Mouse (Mus musculus) liver, embryonic 12.5 days (tissue): ENCODE results near the gene Adam15. TPM values are rescaled to one million over a fixed set of nuclear protein-coding genes. Genes with fewer than 3 reads are reported as not detected.
A peak's percentile ranks its signal among the peaks of the same experiment; 100 is the strongest.

Experiments used
- ATAC-seq: fragments of 200-750 bp; cut with Nextera tagmentation; 2 replicates; pipeline ENCODE4 v1.8.0; 2017; ENCODE audit warnings: moderate number of reproducible peaks, mild to moderate bottlenecking, moderate library complexity
- H3K27ac ChIP-seq: fragments of 300-500 bp; sonication (generic); 2 replicates; pipeline ENCODE4 v1.5.1; 2016; ENCODE audit warnings: mild to moderate bottlenecking
- H3K27me3 ChIP-seq: fragments of 300-500 bp; sonication (generic); replicated peaks from 2 replicates; pipeline ENCODE4 v1.6.1; 2016; ENCODE audit warnings: mild to moderate bottlenecking, moderate library complexity
- H3K36me3 ChIP-seq: fragments of 300-500 bp; sonication (generic); 2 replicates; pipeline ENCODE4 v1.6.1; 2016; ENCODE audit warnings: mild to moderate bottlenecking, moderate library complexity
- H3K4me1 ChIP-seq: fragments of 300-500 bp; sonication (generic); 2 replicates; pipeline ENCODE4 v1.6.1; 2016
- H3K4me2 ChIP-seq: fragments of 300-500 bp; sonication (generic); 2 replicates; pipeline ENCODE4 v1.6.1; 2016; ENCODE audit warnings: mild to moderate bottlenecking, moderate library complexity
- H3K4me3 ChIP-seq: fragments of 300-500 bp; sonication (generic); 2 replicates; pipeline ENCODE4 v1.5.1; 2016; ENCODE audit warnings: mild to moderate bottlenecking, moderate library complexity
- H3K9ac ChIP-seq: fragments of 300-500 bp; sonication (generic); 2 replicates; pipeline ENCODE4 v1.6.1; 2016; ENCODE audit warnings: mild to moderate bottlenecking, moderate library complexity
- H3K9me3 ChIP-seq: fragments of 300-500 bp; sonication (generic); replicated peaks from 2 replicates; pipeline ENCODE4 v1.6.1; 2016; ENCODE audit warnings: mild to moderate bottlenecking, moderate library complexity
- WGBS: fragments of 180-500 bp; shearing (Covaris S2); methylation state at CpG from one replicate; pipeline ENCODE4 v1.1.7; 2016; ENCODE audit not compliant: insufficient replicate concordance; 5-methylcytosine and 5-hydroxymethylcytosine counted together
- polyA plus RNA-seq: library from polyadenylated mRNA; unstranded; fragments of >200 nt; fragmentation: Nextera tagmentation; extraction: Ambion mirVana; gene quantifications from 2 replicates; pipeline ENCODE4 v1.2.1, GENCODE M21; 2016

The Adam15 gene
- polyA plus RNA-seq, 1 experiment from 2014 or later = 14.5 TPM

DNA sequence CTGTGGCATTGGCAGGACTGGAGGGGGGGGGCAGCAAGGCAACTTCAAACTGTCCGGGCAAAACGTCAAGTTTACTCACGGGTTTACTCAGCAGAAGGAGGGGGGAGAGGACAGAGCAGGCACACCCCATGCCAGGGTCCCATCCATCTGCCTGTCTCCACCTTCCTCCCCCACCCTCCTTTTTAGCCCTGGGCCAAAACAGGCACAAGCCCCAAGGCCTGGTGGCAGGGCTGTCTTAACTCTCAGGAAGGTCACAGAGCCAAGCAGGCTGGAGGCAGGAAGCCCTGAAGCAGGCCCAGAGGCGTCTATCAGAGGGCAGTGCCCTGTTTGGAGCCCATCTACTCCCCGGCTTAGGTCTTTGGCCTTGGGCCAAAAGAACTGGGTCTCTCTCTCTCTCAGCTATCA is 40.3 kb upstream of the Adam15 start:
- ATAC-seq = no peak
- H3K9me3 ChIP-seq = no peaks in the 10 kb centered on the region
- peak overlapping the region; percentile 98; the same call in 1 of the 2 replicates for H3K4me2 ChIP-seq
- peaks cover 91% of the 10 kb centered on the region for H3K4me1 ChIP-seq
- H3K27me3 ChIP-seq = peaks cover 37% of the 10 kb centered on the region
- no peak overlapping the region for H3K9ac ChIP-seq
- H3K4me3 ChIP-seq = no peak overlapping the region
- peak overlapping the region; percentile 70; the same call in 1 of the 2 replicates for H3K27ac ChIP-seq
- no peaks in the 10 kb centered on the region for H3K36me3 ChIP-seq
- WGBS = 61% methylated on average over 5 of the region's 5 CpGs

DNA sequence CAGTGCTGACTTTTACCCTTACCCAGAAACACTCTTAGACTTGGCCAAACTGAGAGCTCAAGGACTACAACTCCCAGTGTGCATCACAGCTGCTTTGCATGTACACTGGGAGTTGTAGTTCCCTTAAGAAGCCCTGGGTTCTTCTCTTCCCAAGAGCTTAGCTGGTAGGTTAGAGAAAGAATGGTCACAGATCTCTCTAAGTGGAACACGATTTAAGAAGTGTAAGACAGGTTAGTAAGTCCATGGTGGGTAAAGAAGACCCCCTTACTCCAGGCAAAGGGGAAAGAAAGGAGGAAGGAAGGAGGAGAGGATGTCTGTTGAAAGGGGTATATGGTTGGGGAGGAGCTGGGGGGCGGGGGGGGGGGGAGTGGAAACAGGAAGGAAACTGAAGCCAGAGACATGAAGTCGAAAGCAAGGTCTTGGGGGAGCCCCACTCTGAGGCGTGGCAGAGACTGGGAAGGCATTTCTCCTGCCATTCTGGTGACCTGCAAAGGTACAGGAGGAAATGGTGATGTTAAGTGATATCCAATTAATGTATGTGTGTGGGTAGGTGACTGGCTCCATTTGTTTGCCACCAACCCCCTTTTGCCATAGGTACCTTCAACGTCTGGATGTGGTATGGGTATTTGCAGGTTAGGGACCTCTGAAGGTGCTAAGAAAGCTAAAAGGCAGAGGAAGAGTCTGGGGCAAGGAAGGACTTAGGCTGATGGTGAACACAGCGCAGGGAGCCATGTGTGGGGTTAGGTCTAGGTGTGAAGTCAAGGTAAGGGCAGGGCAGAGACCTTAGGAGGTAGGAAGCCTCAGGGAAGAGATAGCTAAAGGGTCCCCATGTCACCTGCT is 39.3 kb upstream of the Adam15 start:
- Histone ChIP-seq H3K27ac (peak overlapping the region; percentile 41; the same call in 1 of the 2 replicates), H3K9ac (no peak overlapping the region), H3K9me3 (no peaks in the 10 kb centered on the region), H3K27me3 (peaks cover 37% of the 10 kb centered on the region), H3K4me3 (no peak overlapping the region), H3K4me1 (peaks cover 86% of the 10 kb centered on the region), H3K36me3 (no peaks in the 10 kb centered on the region), H3K4me2 (peak overlapping the region; percentile 17; the same call in 1 of the 2 replicates)
- ATAC-seq = no peak
- WGBS = 29% methylated on average over 6 of the region's 6 CpGs

DNA sequence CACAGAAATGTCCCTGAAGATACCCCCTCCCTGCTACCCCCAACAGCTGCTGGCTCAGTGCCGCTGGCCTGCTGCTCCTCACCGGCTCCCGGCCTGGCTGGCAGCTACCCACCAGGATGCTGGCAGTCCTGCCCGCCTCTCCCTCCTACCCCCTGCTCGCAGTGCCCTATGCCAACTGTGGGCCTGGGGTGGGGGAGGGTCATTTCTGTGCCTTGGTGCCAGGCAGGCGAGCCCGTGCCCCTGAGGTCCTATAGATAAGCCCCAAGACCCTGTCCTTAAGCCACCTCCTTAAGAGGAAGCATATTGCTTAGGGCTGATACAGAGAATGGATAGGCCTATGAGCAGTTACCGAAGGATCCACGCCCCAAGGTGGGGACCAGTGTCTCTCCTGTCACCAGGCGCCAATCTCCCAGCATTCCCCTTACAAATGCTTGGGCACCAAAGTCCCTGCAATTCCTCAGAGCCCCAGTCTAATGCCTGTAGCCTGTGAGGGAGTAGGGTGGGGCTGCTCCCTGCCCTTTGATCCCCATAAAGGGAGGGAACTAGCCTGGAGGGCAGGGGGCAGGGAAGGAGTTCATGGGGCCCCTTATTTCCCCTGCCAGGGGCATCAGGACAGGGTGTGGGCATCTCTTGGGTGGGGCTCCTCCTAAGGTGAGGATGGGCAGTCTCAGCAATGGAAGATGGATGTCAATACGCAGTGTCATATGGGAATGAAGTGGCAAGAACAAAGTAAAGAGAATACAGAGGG is 38.5 kb upstream of the Adam15 start:
- 45% methylated on average over 11 of the region's 11 CpGs for WGBS
- H3K4me1 ChIP-seq = peaks cover 80% of the 10 kb centered on the region
- H3K9ac ChIP-seq = no peak overlapping the region
- H3K27ac ChIP-seq = peak overlapping the region; percentile 49; the same call in 1 of the 2 replicates
- H3K36me3 ChIP-seq = no peaks in the 10 kb centered on the region
- 0 out of 2 replicates have a peak overlapping the region, but pooled peaks have one; percentile 6 for H3K4me3 ChIP-seq
- peak overlapping the region; percentile 32 for H3K4me2 ChIP-seq
- H3K27me3 ChIP-seq = peaks cover 37% of the 10 kb centered on the region
- no peak for ATAC-seq
- no peaks in the 10 kb centered on the region for H3K9me3 ChIP-seq

DNA sequence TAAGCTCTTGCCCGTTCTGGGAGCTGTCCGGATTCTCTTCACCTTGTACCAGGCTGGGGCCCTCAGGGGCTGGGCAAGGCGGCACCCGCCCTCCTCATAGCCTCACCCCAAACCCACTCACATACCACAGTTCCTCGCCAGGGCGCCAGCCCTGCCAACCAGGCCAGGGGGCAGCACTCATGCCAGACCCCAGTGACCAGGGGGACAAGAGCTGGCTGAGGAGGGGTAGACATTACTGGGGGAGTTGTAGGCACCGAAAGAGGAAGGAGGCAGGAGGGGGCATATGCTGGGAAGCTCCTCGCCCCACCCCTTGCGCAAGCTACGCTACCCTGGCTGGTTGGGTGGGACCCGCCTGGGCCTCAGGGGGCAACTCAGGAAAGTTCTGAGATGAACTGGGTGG is 37.8 kb upstream of the Adam15 start:
- peak overlapping the region; percentile 32 for H3K4me2 ChIP-seq
- no peak overlapping the region for H3K27ac ChIP-seq
- H3K9me3 ChIP-seq = no peaks in the 10 kb centered on the region
- no peak for ATAC-seq
- peaks cover 32% of the 10 kb centered on the region for H3K27me3 ChIP-seq
- peaks cover 73% of the 10 kb centered on the region for H3K4me1 ChIP-seq
- no peak overlapping the region for H3K4me3 ChIP-seq
- H3K36me3 ChIP-seq = no peaks in the 10 kb centered on the region
- WGBS = 67% methylated on average over 11 of the region's 11 CpGs
- H3K9ac ChIP-seq = no peak overlapping the region

DNA sequence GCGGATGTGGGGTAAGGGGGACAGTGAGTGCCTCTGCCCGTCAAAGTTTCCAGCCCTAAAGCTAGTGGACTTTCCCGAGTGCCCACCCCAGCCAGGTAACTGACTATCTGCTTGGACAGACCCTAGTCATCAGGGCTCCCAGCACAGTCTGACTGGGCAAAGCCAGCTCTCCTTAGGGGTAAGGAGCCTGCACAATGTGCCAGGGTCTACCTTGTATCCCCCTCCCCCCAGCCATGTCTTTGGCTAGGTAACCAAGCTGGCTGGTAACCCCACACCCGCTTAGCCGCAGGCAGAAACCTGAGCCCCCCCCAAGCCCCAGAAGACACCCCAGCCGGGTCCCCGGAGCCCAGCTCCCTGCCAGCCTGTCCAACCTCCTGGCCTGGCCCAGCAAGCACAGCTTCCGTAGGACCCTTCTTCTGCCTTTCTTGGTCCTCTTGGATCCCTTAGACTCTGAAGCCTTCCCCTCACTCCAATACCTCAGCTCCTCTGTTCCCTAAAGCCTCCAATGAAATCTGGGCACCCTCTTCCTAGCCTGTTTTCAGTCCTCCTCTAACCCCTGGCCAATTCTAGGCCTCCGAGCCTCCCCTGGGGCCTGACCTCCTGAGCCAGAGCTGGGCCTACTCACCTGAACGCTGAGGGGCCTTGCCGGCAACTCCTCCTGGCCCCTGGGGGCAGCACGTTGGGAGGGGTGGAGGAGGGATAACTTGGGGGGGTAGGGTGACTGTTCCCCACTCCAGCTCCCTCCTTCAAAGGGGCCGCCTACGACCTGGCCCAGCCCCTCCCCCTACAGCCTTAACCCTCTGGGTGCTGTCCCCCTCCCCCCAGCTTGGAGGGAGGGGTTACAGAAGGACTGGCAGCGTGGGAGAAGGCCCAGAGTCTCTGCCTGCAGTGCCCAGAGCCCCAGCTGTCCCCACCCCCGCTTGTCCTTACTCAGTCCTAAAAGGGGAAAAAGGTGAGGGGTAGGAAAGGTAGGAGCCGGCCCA is 36.9 kb upstream of the Adam15 start:
- H3K27me3 ChIP-seq = peaks cover 23% of the 10 kb centered on the region
- no peak for ATAC-seq
- H3K27ac ChIP-seq = no peak overlapping the region
- peak overlapping the region; percentile 32 for H3K4me2 ChIP-seq
- H3K9me3 ChIP-seq = no peaks in the 10 kb centered on the region
- H3K9ac ChIP-seq = no peak overlapping the region
- H3K4me1 ChIP-seq = peaks cover 64% of the 10 kb centered on the region
- H3K36me3 ChIP-seq = no peaks in the 10 kb centered on the region
- WGBS = 57% methylated on average over 17 of the region's 17 CpGs
- H3K4me3 ChIP-seq = 0 out of 2 replicates have a peak overlapping the region, but pooled peaks have one; percentile 5

DNA sequence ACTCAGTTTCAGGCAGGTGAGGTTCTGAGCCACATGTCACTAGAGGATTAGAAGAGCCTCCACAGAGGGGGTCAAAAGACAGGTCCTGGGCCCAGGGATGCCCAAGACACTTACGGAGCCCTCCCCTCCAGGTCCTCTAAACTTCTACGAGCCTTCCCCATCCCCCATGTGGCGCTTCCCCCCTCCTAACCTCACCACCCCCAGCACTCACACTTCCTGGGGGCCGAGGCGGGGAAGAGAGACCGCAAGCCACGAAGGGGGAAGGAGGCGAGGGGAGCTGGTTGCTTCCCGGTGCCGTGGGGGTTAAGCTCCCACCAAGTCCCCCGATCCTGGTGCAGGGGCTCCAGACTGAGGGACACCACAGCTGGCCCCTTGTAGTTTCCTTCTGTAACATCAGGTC is 35.7 kb upstream of the Adam15 start:
- H3K36me3 ChIP-seq = peaks cover 9% of the 10 kb centered on the region
- peak overlapping the region; percentile 19; the same call in 1 of the 2 replicates for H3K4me2 ChIP-seq
- H3K9me3 ChIP-seq = no peaks in the 10 kb centered on the region
- peaks cover 51% of the 10 kb centered on the region for H3K4me1 ChIP-seq
- H3K27ac ChIP-seq = no peak overlapping the region
- H3K9ac ChIP-seq = no peak overlapping the region; the same call in 1 of the 2 replicates
- no peak overlapping the region for H3K4me3 ChIP-seq
- WGBS = 24% methylated on average over 9 of the region's 11 CpGs
- H3K27me3 ChIP-seq = peaks cover 10% of the 10 kb centered on the region
- ATAC-seq = no peak

DNA sequence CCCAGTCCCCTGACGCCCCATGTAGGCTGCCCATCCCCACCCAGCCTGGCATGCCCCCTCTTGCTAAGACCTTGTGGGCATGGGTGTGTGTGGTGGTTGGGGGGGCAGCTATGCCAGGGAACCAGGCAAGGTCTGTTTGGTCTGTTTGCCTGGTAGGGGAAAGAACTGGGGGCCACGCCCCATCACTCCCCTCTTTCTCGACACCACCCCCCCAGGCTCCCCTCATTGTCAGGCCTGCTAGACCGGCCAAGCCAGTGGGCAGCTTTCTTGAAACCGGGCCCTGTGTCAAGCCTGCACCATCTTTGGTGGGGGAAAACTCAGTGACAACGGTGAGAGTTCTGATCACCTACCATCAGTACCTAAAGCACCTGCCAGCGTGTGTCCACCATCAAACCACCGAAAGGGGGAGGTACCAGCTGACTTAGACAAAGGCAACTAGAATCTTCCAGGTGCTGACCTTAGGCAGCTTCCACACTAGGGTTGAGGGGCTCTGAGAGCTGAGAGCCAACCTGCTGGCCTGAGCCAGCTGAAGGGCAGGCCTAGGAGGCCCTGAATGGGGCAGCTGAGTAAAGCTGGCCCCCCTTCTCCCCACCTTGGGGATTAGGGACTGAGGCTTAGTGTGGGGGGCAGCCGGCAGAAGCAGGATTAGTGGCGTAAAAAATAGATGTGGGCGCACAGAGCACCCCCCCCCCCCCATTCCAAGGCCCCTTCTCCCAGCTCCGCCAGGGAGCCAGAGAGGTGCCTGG is 34.7 kb upstream of the Adam15 start:
- 66% methylated on average over 12 of the region's 12 CpGs for WGBS
- H3K4me3 ChIP-seq = no peak overlapping the region
- H3K36me3 ChIP-seq = peaks cover 18% of the 10 kb centered on the region
- no peak for ATAC-seq
- no peak overlapping the region for H3K9ac ChIP-seq
- H3K4me2 ChIP-seq = no peak overlapping the region
- no peaks in the 10 kb centered on the region for H3K9me3 ChIP-seq
- peaks cover 43% of the 10 kb centered on the region for H3K4me1 ChIP-seq
- no peak overlapping the region for H3K27ac ChIP-seq
- peaks cover 6% of the 10 kb centered on the region; the same call in 1 of the 2 replicates for H3K27me3 ChIP-seq

DNA sequence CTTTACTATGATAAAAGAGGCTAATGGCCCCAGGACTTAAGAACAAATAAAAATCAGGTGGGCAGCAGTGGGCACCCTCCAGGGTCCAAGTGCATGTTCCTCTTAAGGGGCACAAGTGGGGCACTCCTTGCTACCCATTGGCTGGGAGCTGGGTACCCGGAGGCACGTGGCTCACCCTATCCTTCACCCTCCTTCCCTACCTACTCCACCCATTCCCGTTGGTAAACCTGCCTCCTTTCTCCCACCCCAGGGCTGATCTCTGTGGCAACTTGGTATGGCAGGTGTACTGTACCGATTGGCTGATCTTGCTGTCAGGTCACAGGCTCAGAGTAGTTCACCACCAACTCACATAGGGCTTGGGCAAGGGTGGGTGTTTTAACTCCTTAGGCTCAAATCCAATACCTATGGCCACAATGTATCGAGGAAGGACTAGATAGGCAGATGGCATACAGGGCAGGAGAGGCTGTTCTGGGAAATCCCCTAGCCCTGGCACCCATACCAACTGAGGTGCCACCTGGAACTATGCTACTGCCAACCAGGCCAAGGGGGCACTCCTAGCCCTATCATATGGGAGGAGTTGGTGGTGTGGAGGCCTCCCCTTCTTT is 34.0 kb upstream of the Adam15 start:
- H3K9me3 ChIP-seq = no peaks in the 10 kb centered on the region
- 83% methylated on average over 5 of the region's 5 CpGs for WGBS
- H3K9ac ChIP-seq = no peak overlapping the region
- H3K27me3 ChIP-seq = peaks cover 6% of the 10 kb centered on the region; the same call in 1 of the 2 replicates
- no peak overlapping the region for H3K4me2 ChIP-seq
- H3K4me3 ChIP-seq = no peak overlapping the region
- peaks cover 42% of the 10 kb centered on the region for H3K4me1 ChIP-seq
- peaks cover 20% of the 10 kb centered on the region for H3K36me3 ChIP-seq
- ATAC-seq = no peak
- no peak overlapping the region for H3K27ac ChIP-seq

DNA sequence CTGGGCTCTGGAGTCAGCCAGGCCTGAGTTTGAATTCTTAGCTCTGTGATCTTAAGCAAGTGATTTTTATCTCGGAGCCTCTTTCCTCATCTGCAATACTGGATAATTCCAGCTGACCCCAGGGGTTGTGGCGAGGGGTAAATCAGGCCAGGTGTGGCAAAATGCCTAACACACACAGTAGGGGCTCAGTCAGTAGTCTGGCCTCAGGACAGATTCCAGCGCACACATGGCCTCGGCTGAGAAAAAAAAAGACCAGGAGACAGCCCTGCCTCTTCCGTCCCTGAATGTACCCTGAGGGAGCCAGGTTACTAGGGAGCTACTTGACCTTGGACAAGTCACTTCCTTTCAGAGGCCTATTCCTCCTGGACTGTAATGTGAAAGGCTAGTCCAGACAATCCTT is 33.2 kb upstream of the Adam15 start:
- WGBS = 69% methylated on average over 5 of the region's 5 CpGs
- no peak overlapping the region for H3K4me3 ChIP-seq
- no peak overlapping the region for H3K4me2 ChIP-seq
- H3K27ac ChIP-seq = no peak overlapping the region
- ATAC-seq = no peak
- peaks cover 20% of the 10 kb centered on the region for H3K36me3 ChIP-seq
- no peak overlapping the region for H3K9ac ChIP-seq
- H3K27me3 ChIP-seq = peaks cover 6% of the 10 kb centered on the region; the same call in 1 of the 2 replicates
- H3K9me3 ChIP-seq = no peaks in the 10 kb centered on the region
- peaks cover 42% of the 10 kb centered on the region for H3K4me1 ChIP-seq

DNA sequence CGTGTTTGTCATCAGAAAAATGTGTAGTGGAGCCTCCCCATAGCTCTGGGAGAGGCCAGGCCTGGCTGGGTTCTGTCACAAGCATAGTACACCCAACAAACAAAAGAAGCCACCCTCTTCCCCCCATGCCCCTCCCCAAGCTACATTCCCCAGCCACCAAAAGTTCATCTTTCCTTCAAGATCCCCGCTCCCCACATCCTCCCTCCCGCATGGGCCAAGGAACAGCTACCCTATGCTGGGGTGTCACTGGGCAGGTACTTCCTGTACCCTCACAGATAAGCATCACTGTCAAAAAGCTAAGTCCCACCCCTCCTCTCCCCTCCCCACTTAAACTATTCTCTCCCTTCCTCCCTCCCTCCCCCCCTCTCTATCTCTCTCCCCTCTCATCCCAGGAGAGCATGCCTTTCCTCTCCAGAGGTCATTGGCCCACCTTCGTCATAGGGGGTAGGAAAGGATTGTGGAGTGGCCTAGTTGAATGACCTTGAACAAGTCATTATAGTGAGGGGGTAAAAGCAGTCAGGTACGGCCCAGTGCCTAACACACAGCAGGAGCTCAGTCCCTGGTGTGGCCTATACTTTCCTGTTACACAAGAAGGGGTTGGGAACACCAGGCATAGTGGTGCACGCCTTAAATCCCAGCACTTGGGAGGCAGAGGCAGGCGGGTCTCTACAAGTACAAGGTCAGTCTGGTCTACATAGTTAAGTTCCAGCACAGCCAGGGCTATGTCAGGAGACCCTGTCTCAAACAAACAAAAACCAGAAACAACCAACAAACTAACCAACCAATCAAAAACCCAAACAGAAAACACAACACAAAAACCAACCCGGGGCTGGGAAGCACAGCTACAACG is 32.5 kb upstream of the Adam15 start:
- no peak overlapping the region for H3K9ac ChIP-seq
- WGBS = 75% methylated on average over 9 of the region's 9 CpGs
- peaks cover 38% of the 10 kb centered on the region for H3K4me1 ChIP-seq
- H3K9me3 ChIP-seq = no peaks in the 10 kb centered on the region
- no peak for ATAC-seq
- no peak overlapping the region for H3K27ac ChIP-seq
- no peak overlapping the region for H3K4me3 ChIP-seq
- peaks cover 20% of the 10 kb centered on the region for H3K36me3 ChIP-seq
- no peak overlapping the region for H3K4me2 ChIP-seq
- peaks cover 6% of the 10 kb centered on the region; the same call in 1 of the 2 replicates for H3K27me3 ChIP-seq
